Mouse (Mus musculus) urinary bladder, postnatal 4 days (tissue): ENCODE measurements around the gene Grip1.

Experiments
- DNase-seq, 2 experiments: peaks; one replicate each; pipeline ENCODE4 v3.0.0; 2021 to 2022; ENCODE audit warnings: low spot score in 2 of 2

Gene Grip1

DNA sequence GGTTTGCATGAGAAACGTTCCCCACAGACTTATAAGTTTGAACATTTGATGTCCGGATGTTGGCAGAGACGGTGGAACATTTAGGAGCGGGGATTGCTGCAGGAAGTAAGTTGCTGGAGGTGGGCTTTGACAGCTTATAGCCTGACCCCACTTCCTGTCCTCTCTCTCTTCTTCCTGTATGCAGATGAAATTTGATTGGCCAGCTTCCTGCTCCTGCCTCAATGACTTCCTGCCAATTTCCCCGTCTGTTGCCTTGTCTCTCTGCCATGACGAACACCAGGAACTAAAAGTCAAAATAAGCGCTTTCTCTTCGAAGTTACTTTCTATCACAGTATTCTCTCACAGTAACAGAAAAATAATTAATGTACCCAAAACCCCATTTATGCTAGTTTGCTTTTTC, 289.1 kb downstream of the Grip1 start:
- DNase-seq = no peak

DNA sequence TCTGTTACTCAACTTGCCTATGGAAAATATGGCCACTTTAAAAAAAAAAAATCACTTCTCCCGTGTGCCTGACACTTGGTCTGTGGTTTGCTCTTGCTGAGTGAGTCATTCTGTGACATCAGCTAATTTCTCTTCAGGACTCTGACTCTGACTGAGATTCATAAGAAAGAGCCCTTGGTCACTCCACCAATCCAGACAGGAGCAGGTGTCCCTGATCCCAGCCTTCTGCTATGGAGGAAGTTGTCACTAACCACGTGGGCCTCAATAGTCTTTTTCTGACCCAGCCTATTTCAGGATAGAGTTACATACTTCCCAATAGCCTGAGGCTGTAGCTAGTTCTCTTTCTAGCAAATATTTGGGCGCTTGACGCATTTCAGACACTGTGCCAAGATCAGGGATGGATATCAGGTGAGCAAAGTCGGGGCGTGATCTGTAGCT, 298.8 kb downstream of the Grip1 start:
- DNase-seq = no peak

DNA sequence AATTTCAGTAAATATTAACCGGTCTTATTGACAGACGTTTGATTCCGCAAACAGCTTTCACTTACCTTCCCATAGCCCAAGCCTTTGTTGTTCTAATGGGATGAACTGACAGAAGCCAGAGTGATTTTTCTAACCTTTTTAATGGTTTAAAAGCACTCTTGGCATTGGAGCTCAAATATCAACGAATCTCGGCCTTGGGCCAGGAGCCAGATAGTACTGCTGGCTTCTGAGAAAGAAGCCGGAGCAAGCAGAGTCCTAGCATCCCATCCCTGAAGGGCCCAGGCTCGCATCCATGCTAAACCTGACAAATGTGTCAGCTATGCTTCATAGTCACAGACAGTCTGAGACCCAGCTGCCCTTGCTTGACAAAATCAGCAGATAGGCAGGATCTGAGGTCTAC, 302.6 kb downstream of the Grip1 start:
- DNase-seq = no peak

DNA sequence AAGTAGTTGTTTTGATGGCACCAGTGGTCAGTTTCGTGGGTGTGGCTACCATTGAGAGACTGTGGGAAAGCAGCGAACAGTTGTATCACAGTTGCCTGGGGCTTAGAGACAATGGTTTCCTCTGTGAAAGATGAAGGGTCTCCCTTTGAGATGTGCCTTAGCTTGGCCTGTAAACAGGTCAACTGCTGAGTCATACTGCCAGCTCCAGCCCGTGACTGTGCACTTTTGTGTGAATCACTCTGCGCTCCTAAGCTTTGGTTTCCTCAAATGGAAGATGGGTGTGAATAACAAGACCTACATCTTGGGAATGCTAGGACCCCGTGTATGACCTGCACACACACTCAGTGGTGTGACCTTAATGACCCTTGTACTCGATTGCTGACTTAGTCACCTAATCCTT, 303.6 kb downstream of the Grip1 start:
- no peak for DNase-seq

DNA sequence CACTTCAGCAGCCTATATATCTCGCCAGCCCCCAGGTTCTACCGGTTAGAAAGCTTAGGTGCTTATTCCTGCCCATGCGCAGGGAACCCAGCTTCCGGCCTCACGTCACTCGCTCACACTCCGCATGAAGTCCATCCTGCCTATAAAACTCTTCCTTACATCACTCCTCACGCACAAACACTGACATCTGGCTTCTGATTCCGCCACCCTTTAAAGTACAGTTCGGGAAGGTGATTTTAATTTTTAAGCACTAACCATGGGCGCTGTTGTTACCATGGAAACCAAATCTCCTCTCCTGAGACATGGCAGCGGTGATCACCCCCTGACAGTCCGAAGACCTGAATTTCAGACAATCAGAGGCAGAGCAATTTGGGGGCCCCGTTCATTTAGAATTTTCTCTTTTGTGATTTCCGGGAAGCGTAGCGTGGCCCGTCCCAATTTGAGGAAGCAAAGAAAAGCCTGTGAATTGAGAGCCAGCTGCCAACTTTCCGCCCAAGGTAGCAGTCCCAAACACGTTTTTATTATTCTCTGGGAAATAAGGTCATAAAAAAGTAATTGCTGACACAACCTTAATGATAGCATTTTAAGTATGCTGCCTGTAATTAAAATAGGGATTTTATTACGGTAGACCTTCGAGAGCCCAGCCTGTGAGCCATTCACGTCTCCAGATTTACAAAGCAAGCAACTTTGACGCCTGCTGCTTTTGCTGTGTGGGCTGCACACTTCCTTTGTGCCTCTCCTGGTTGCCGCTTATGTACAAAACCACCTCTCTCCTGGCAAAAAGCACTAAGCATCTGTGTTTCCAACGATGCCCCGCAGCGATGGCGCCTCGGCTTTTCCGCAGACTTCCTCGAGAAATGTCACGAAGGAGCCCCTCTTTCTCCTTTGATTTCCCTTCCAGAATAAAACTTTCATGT, 308.1 kb downstream of the Grip1 start:
- no peak for DNase-seq

DNA sequence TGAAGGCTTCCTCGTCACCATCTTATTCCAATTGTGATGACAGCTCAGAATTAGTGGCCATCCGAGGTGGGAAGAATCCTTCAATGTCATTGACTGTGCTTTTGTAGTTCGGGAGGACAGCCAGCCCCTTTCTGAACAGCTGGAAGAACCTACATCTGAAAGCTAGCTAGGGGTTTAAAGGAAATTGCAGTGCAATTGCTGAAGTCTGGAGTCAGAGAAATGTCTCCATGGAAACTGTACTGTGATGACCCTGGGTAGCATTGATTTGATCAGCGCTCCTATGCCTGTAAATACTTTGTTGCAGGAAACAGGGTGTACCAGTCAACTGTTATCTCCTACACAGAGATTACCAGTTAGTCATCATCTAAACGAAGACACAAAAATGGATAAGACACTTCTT, 325.2 kb downstream of the Grip1 start:
- DNase-seq = no peak

DNA sequence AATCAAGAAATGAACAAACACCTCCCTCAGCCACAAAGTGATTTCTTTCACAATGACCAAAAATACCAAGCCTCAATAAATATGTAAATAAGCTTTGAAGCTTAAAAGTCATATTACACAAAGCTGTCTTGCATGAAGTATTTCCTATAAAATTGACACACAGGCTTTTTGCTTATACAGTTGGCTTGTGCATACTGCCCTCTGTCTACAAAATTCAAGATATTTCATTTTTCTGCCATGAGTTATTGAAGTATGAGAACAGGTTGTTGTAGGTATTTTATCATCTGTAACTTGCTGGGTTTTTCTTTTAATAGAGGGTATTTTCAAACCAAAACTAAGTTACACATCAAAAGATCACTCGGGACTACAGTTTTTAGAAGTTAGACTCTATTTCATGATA, 326.0 kb downstream of the Grip1 start:
- DNase-seq = no peak

DNA sequence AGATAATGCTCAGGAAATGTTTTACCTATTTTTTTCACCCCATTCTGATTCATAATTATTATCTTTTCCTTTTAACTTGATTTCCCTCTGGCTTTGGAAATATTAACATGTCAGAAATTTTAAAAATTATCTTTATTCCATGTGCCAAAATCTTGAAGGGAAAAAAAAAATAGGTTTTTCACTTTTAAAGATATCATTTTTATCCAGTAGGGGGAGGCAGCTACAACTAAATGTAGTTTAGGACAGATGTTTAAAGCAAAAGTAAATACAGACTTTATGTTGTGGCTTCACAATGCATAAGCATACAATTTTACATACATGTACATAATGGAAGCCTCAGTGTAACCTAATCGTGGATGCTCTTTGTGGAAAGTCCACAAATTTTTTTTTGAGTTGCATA, 336.9 kb downstream of the Grip1 start:
- no peak for DNase-seq

DNA sequence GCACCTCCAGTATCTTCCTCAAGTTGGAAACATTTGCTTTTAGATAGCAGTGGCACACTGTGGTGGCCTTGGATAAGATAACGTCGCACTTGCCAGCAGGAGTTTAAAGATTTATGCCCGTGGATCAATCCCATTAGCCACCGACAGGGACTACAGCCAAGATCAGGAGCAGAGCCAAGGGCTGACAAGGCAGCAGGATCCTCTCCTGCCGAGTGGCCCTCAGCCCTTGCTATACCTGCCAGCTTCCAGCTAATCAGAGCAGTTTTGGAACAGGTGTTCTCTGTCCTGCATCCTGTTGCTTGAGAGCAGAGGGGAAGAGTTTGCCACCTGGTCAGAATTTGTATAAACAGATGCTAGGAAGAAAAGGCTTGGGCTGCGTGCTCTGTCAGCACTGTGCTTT, 348.8 kb downstream of the Grip1 start:
- DNase-seq = no peak

DNA sequence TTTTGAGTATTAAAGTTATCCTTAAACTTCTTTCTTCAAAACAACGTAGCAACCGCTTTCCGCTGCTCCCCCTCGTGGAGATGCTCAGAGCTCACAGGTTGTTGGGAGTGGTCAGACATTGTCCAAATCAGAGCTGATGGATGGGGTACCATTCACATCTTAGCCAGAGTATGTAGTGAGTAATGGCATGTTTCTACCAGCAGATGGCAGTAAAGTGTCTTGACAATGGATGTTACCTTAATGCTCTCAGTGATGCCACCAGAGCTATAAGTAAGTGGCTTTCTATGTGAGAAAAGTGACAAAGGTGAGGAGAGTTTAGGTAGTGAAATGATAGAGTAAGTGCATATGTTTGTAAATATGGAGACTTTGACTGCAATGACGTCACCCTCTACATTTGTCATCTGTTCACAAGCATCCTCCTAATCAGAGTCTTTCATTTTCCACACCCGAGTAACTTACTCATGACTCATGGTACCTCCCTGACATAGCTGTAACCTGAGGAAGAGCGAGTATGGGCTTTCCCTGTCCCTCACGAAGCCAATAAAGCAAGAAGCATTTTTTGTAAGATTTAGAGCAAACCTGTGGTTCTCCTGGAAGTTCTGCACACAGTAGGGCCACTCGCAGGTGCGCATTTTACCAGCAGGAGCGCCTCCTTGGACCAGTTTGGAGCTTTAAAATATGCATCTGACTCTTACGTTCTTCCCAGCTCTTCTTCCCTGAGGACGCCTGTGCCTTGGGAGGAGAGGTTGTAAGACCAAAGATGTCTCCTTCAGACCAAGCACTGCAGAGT, 350.2 kb downstream of the Grip1 start:
- no peak for DNase-seq

DNA sequence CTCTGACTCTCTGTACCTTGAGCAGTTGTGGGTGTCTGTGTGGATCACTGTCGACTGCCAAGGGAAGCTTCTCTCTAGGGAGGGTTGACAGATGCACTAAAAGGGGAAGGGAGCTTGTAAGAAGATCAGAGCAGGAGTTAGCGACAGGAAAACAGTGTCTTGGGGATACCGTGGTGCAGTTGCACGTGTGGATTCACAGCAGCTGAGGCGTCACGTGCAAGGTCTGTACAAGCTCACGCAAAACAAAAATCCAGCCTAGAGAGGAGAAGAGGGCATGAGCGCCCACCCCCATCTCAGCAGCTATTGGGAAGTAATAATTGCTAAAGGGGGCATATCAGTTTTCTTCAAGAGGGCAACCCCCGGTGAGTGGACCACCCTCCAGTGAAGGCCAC, 350.8 kb downstream of the Grip1 start:
- DNase-seq = no peak

DNA sequence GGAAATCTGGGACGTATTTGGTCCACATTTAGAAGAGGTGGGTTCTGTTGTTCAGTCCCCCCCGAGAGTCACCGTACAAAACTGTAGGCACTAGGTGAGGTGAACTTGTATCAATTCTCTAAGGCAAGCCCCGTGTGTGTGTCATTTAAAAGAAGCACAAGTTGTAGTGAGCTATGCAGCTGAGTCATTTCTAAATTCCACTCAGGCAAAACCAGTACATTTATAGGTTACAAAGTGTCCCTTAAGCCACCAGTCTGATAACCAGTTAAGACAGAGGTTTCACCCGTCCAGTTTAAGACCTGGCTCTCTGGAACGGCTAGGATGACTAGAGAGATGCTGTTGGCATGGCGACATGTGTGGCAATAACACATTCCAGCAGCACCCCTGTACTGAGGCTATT, 351.5 kb downstream of the Grip1 start:
- no peak for DNase-seq

DNA sequence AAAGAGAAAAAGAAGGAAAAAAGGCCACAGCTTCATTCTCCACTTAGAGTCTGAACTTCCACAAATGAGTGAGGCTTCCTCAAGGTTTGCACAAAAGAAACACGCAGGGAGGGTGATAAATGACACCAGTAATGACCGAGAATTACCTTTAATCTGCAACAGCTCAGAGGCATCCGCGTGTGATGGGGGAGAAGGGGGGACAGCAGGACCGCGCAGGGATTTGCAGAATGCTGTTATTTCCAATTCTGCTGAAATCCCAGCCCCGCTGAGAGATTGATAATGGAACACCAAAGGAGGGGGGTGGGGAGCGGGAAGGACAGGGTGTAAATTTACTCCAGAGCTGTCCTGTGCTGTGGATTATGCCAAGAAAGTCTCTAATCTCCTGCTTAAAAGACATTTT, 352.5 kb downstream of the Grip1 start:
- no peak for DNase-seq

DNA sequence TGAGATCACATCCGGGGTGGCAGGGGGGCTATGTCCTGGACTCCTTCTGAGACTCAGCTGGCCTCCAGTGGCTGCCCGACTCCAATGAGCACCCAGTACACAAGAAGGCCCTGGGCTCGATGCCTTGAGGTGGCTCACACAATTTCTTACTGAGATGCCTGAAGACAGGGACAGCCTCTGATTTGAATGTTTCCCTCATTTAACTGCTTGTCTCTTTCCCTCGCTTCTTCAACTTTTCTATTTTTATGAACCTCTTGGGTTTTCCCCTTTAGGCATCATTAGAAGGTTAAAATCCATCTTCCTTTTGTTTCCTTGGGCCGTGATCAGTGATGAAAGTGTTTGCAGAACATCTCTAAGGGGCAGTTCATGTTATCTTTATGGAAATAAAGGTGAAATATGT, 354.8 kb downstream of the Grip1 start:
- no peak for DNase-seq

DNA sequence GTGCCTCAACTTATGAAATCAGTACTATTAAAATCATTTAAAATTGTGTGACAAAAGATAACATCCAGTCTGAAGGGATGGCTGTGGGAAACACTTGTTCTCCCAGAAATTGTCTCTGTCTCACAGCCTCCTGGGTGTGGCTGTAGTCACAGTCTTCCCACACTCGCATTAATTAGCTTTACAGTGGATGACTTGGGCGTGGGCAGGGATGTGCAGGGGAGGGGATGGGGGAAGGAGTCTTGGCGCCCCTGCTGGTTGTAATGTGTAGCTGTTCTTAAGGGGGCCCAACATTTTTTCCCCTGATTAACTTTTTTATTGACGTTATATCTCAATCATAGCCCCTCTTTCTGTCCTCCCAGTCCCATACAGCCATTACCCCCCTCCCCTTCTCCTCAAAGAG, 360.5 kb downstream of the Grip1 start:
- DNase-seq = no peak

DNA sequence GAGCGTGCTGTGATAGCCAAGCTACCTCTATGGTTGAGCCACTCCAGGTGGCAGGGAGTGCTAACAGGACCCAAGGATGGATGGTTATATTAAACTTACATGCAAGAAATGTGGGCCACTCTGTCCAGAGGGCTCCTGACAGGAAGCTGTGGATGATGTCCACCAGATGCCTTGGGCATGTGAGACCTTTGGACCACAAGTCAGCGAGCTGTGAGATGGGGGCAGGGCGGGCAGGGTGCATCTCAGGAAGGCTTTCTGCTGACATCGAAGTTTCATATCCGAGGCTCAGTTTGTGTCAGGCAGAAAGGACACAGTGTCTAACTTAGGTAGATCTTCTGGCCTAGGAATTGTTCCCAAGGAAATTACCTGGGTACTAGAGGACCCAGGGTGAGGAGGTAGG, 362.4 kb downstream of the Grip1 start:
- no peak for DNase-seq

DNA sequence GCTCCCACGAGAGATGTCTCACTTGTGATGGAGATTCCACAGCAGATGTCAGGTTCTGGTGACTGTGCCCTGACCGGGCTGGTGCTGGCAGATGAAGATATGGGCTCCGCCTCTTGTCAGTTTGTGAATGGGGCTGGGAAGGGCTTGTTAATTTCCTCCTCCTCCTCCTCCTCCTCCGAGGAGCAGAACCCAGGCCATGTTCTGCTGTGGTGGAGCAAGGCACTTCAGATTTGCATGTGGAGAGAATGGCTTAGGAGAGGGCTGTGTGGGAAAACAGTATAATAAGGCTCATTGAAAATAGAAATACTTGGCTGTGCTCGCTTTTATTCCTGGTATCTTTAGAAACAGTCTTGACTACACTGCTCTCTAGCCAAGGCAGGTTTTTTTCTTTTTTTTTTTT, 364.8 kb downstream of the Grip1 start:
- DNase-seq = no peak

DNA sequence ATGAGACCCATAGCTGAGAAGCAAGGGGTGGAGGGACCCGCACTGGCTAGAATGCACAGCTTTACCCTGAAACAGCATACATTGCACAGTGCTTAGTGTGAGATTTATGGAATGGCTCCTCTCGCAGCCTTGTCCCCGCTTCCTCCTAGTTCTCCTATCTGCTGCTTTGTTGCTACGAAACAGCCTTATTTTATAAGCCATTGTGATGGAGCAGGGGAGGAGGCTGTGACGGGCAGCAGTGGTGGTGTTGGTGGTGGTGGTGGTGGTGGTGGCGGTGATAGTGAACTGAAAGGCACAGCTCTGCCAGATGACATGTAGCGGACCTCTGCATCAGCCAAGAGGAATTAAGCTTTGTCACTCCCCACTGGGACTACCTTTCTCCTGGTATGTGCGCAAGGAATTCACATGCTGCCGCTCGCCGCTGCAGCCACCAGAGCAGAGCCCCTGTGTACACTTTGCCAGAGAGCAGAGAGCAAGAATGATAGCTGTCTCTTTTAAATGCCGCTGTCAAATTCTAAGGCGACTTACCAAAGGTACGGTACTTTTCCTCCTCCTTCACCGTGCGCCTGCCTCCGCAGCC, 365.6 kb downstream of the Grip1 start:
- no peak for DNase-seq

DNA sequence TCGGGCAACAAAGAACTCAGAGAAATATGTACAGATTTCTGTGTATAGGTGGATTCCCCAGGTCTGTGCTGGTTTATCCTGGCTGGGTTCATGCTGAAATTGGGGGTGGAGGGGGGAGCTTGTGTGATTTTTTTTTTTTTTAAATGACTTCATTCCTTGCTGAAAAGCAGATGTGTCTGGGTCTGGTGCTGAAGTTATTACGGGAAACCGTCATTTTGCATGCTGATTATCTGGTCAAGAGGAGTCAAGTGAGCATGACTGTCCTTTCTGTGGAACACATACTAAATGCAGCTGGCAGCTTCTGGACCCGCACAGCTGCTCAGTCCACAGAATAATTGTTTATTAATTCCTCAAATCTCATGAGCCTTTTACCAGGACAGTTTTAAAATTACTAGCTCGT, 366.1 kb downstream of the Grip1 start:
- no peak for DNase-seq

DNA sequence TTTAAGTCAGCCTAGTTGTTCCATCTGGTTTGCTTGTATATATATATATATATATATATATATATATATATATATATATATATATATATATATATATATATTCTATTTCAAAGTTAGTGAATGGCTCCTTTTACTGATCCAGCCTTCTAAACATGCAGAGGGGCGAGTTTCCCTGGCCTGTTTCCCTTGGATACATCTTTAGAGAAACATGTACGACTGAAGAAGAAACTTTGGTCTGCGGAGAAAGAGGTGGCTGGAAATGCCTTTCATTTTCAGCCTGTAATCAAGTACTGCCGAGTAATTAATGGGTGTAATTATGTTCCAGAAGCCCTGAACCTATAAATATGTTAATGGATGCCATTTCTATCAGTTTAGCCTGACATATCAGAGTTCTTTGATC, 366.8 kb downstream of the Grip1 start:
- DNase-seq = no peak

DNA sequence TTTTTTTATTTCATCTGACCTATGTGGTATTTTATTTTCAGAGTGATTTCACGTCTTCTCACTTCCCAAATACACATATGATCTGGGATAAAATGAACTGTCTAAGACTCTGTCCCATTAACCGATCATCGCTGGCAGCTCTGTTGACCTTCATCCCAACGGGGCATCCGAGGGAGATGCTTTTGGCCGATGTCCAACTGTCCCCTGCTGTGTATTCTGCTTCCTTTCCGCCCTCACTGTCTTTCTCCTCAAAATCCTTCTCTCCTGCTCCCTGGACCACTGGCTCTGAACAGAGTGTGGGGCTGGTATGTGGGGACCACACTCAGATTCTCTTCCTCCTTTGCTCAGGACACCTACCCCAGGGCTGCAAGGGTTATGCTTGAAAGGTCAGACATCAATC, 370.1 kb downstream of the Grip1 start:
- DNase-seq = no peak

DNA sequence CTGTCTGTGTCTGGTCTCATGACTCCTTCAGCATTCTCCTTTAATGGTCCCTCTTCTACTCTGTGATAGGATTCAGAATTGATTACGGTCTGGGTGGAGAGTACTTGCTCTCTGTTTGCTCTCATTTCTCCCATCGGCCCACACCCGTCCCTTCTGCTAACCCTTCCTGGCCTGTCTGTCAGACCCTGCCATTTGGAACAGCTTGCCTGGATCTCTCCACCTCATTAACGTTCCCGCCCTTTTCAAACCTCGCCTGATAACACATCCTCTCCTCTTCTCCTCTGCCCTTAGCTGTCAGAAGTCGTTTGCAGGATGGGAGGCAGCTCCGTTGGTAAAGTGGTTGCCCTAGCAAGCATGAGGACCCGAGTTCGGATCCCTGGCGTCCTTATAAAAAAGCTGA, 370.9 kb downstream of the Grip1 start:
- no peak for DNase-seq
